Mouse (Mus musculus): ENCODE measurements around the gene Fndc11. TPM values are rescaled to one million over a fixed set of nuclear protein-coding genes. Genes with fewer than 3 reads are reported as not detected.

The Fndc11 gene
- total and polyA plus RNA-seq, 3 experiments: not detected

GRCm38 (mm10) chr2:181186635-181187034 lies 33.2 kb upstream of the Fndc11 start (continued):
- TF ChIP-seq TCF12 (IDR thresholded peaks at IDR 0.05; ENCODE audit: low read depth, low read length): no peak

GRCm38 (mm10) chr2:181187121-181188000 lies 32.5 kb upstream of the Fndc11 start, which contains the start of gene Ppdpf:
TSS of gene Ppdpf (plus strand) at chr2:181187247.
- H3K79me2 ChIP-seq (ENCODE audit: control insufficient read depth, insufficient read depth, low read length, poor library complexity): no peaks in the 10 kb centered on the region; the same call in 1 of the 2 replicates
- no peaks in the 10 kb centered on the region for H3K9me3 ChIP-seq (replicated peaks; ENCODE audit: insufficient read depth, low read length)
- no peaks in the 10 kb centered on the region; a peak in 1 of 4 replicates for H3K4me1 ChIP-seq (ENCODE audit: control insufficient read depth in 1 of 2, insufficient read depth in 2 of 2, low read length in 2 of 2)
- peak within 1 kb of the TSS; percentile 77 for H3K9ac ChIP-seq (ENCODE audit: control insufficient read depth, low read depth, low read length, poor library complexity, severe bottlenecking)
- no peak within 1 kb of the TSS for H3K27ac ChIP-seq (ENCODE audit: control insufficient read depth, low read depth, low read length)
- H3K27me3 ChIP-seq (ENCODE audit: control insufficient read depth in 1 of 2, insufficient read depth in 2 of 2, low read length in 2 of 2): no peaks in the 10 kb centered on the region
- H3K4me3 ChIP-seq (ENCODE audit: control insufficient read depth in 1 of 2, insufficient read depth in 1 of 2, low read depth in 2 of 2, low read length in 2 of 2): peak within 1 kb of the TSS; percentile 76 to 98
- H3K36me3 ChIP-seq (ENCODE audit: control insufficient read depth in 1 of 2, insufficient read depth in 2 of 2, low read length in 2 of 2): no peaks in the 10 kb centered on the region
- peak; percentile 97 for DNase-seq (ENCODE audit: low read depth, low spot score)
- no peak; the same call in 1 of the 2 replicates for TF ChIP-seq MAX (IDR thresholded peaks at IDR 0.05; ENCODE audit: low read length)
- TF ChIP-seq KAT2A (conservative IDR thresholded peaks at IDR 0.05; ENCODE audit: low read depth, low read length): no peak
- peak; percentile 22 for TF ChIP-seq MXI1 (IDR thresholded peaks at IDR 0.05; ENCODE audit: low read depth, low read length)
- TF ChIP-seq BHLHE40 (IDR thresholded peaks at IDR 0.05; ENCODE audit: borderline replicate concordance, low read depth, low read length): no peak
- peak; percentile 21; the same call in 1 of the 2 replicates for TF ChIP-seq HCFC1 (IDR thresholded peaks at IDR 0.05; ENCODE audit: low read depth, low read length)
- no peak for TF ChIP-seq USF1 (IDR thresholded peaks at IDR 0.05; ENCODE audit: low read depth, low read length)
- no peak for TF ChIP-seq MAFK (IDR thresholded peaks at IDR 0.05; ENCODE audit: borderline replicate concordance, low read depth, low read length)
- peak; percentile 74 for TF ChIP-seq NRF1 (IDR thresholded peaks at IDR 0.05; ENCODE audit: insufficient read depth, low read depth, low read length, poor library complexity, severe bottlenecking)
- TF ChIP-seq POLR2A (IDR thresholded peaks at IDR 0.05; ENCODE audit: control insufficient read depth in 1 of 2, insufficient read depth in 1 of 2, low read depth in 1 of 2, low read length in 2 of 2, poor library complexity in 1 of 2): peak; percentile 32 to 54; a peak in 1 of 4 replicates
- no peak for TF ChIP-seq MEF2A (IDR thresholded peaks at IDR 0.05; ENCODE audit: extremely low read depth, insufficient replicate concordance, low read depth, low read length, poor library complexity, severe bottlenecking)
- no peak; the same call in 1 of the 2 replicates for TF ChIP-seq TCF12 (IDR thresholded peaks at IDR 0.05; ENCODE audit: low read depth, low read length)
- TF ChIP-seq RAD21 (IDR thresholded peaks at IDR 0.05; ENCODE audit: low read depth, low read length): no peak

GRCm38 (mm10) chr2:181188681-181189080 lies 31.1 kb upstream of the Fndc11 start:
- DNase-seq (ENCODE audit: low read depth, low spot score): no peak
- Histone ChIP-seq H3K27me3 (ENCODE audit: control insufficient read depth in 1 of 2, insufficient read depth in 2 of 2, low read length in 2 of 2) (peaks cover 2 to 5% of the 10 kb centered on the region in 2 experiments; a peak in 3 of 4 replicates), H3K27ac (ENCODE audit: control insufficient read depth, low read depth, low read length) (no peak overlapping the region), H3K9ac (ENCODE audit: control insufficient read depth, low read depth, low read length, poor library complexity, severe bottlenecking) (no peak overlapping the region), H3K4me1 (ENCODE audit: control insufficient read depth in 1 of 2, insufficient read depth in 2 of 2, low read length in 2 of 2) (no peaks in the 10 kb centered on the region; a peak in 1 of 4 replicates), H3K4me3 (ENCODE audit: control insufficient read depth in 1 of 2, insufficient read depth in 1 of 2, low read depth in 2 of 2, low read length in 2 of 2) (no peak overlapping the region), H3K79me2 (ENCODE audit: control insufficient read depth, insufficient read depth, low read length, poor library complexity) (no peaks in the 10 kb centered on the region; the same call in 1 of the 2 replicates), H3K36me3 (ENCODE audit: control insufficient read depth in 1 of 2, insufficient read depth in 2 of 2, low read length in 2 of 2) (no peaks in the 10 kb centered on the region), H3K9me3 (replicated peaks; ENCODE audit: insufficient read depth, low read length) (no peaks in the 10 kb centered on the region)
- TF ChIP-seq USF2 (IDR thresholded peaks at IDR 0.05; ENCODE audit: borderline replicate concordance in 1 of 2, insufficient read depth in 1 of 2, low read depth in 1 of 2, low read length in 2 of 2) (no peak), TAL1 (IDR thresholded peaks at IDR 0.05; ENCODE audit: low read length) (no peak), ETS1 (IDR thresholded peaks at IDR 0.05; ENCODE audit: low read depth, low read length) (no peak), KAT2A (conservative IDR thresholded peaks at IDR 0.05; ENCODE audit: low read depth, low read length) (no peak), RAD21 (IDR thresholded peaks at IDR 0.05; ENCODE audit: low read depth, low read length) (no peak), SIN3A (IDR thresholded peaks at IDR 0.05; ENCODE audit: low read length) (no peak), USF1 (IDR thresholded peaks at IDR 0.05; ENCODE audit: low read depth, low read length) (no peak)

All from MEL (cell line).